Mouse (Mus musculus): ENCODE measurements at regions not wholly inside any gene's neighbourhood (a gene's known extent, or its start where the extent isn't known, plus 50 kb on each side); places are given as distances from the start of the nearest gene placed in this dataset.

DNA sequence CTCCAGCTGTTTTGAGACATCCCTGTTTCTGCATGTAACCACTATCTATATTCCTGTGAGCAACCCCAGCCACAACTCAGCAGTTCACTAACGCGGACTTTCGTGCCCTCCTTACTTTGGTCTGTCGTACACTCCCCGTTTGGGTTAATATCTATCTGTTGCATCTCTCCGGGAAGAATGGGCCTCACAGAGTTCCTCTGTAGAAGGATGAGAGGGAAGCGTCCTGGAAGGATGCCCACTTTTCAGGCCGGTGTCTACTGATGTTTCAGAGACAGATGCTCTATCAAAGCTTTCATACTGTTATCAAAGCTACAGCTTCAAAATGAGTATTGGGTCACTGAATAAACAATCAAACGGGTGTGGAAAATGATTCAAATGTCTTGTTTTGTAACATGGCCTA is 487.4 kb downstream of the Trim52 start:
- no peak overlapping the region for H3K27ac ChIP-seq (ENCODE audit: insufficient read depth, low read length)
- no peaks in the 10 kb centered on the region for H3K4me1 ChIP-seq (ENCODE audit: control insufficient read depth, insufficient read depth, low read length)
- no peak overlapping the region for H3K4me3 ChIP-seq (ENCODE audit: insufficient read depth, low read length)
- TF ChIP-seq POLR2A (IDR thresholded peaks at IDR 0.05; ENCODE audit: low read depth, low read length) = no peak

DNA sequence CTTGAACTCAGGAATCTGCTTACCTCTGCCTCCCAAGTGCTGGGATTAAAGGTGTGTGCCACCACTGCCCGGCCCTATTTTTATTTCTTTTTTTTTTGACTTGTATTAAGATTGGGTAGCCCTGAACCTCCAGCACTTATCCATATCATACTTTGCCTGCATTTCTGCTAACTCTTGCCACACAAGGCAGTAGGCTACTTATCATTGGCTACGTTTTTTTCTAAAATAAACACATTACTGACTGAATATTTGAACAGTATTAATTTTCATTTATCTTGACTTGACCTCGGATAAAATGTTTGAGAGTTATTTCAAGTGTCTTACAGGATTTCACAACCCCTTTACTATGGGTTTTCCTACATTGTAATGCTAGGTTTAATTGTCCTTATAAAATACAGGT is 488.0 kb downstream of the Trim52 start:
- TF ChIP-seq CTCF (IDR thresholded peaks at IDR 0.05; ENCODE audit: borderline replicate concordance, insufficient read depth, low read length) = no peak
- no peak for TF ChIP-seq POLR2A (IDR thresholded peaks at IDR 0.05; ENCODE audit: low read depth, low read length)
- Histone ChIP-seq H3K27ac (ENCODE audit: insufficient read depth, low read length) (no peak overlapping the region), H3K4me3 (ENCODE audit: insufficient read depth, low read length) (no peak overlapping the region), H3K4me1 (ENCODE audit: control insufficient read depth, insufficient read depth, low read length) (no peaks in the 10 kb centered on the region)

DNA sequence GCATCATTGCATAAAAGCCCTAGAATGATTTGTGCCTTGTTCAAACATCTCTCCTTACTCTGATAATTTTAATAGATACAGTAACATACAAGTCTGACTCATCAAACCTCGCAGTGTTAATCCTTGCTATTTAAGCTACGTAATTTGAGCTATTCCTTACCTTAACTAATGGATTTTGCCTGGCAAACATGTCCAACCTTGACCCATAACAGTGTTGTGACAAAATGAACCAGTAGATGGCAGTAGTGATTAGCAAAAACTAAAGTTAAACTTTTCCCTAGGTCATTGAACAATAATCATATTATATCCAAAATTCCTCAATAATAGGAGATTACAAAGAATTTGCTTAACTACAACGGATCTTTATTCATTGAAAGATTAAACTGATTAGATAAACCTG is 501.0 kb downstream of the Trim52 start:
- no peak for TF ChIP-seq CTCF (IDR thresholded peaks at IDR 0.05; ENCODE audit: borderline replicate concordance, insufficient read depth, low read length)
- TF ChIP-seq POLR2A (IDR thresholded peaks at IDR 0.05; ENCODE audit: low read depth, low read length) = no peak
- H3K4me1 ChIP-seq (ENCODE audit: control insufficient read depth, insufficient read depth, low read length) = no peaks in the 10 kb centered on the region
- no peak overlapping the region for H3K27ac ChIP-seq (ENCODE audit: insufficient read depth, low read length)
- H3K4me3 ChIP-seq (ENCODE audit: insufficient read depth, low read length) = no peak overlapping the region

DNA sequence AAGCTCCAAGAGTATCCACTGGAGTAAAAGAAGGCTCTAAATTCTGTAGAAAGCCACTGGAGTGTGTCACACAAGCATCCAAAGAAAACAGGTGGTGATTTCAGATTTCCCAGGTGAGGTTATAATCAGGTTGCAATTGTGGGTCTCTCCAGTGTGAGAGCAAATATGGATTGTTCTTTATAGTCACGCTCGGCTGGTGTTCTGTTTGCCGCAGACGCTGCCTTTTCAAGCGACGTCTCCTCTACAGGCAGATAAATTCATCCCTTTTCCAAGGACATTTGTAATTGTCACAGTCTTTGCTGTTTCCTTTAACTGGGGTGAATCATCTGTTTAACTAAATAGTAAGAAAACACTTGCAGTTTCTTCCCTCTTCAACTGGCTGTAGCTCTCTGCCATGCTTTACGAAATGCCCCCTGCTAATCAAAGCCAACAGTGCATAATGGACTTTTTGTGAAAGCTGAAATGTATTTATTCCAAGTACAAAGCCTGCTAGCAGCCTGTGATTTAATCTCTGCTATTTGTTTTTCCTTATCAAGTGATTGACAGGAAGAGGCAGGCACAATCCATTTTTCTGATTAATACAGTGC is 502.4 kb downstream of the Trim52 start:
- H3K4me1 ChIP-seq (ENCODE audit: control insufficient read depth, insufficient read depth, low read length) = no peaks in the 10 kb centered on the region
- H3K27ac ChIP-seq (ENCODE audit: insufficient read depth, low read length) = no peak overlapping the region
- TF ChIP-seq CTCF (IDR thresholded peaks at IDR 0.05; ENCODE audit: borderline replicate concordance, insufficient read depth, low read length) (no peak), POLR2A (IDR thresholded peaks at IDR 0.05; ENCODE audit: low read depth, low read length) (no peak)
- H3K4me3 ChIP-seq (ENCODE audit: insufficient read depth, low read length) = no peak overlapping the region
